Mouse (Mus musculus) cerebellum, adult 2 months (tissue): ENCODE results near the gene Hsd17b1.

Experiments used
- CTCF ChIP-seq: fragments of 200-500 bp; IDR thresholded peaks from 2 replicates; pipeline ENCODE4 v1.5.1; 2011; ENCODE audit warnings: low read depth, mild to moderate bottlenecking, control low read depth, low read length, moderate library complexity, borderline replicate concordance; ENCODE audit not compliant: insufficient read depth
- POLR2A ChIP-seq: fragments of 200-500 bp; IDR thresholded peaks from 2 replicates; pipeline ENCODE4 v1.6.1; 2011; ENCODE audit warnings: low read length, control low read depth, borderline replicate concordance; ENCODE audit not compliant: insufficient read depth

- TF ChIP-seq CTCF = no peak
- no peak for TF ChIP-seq POLR2A
Observed at GRCm38 (mm10) chr11:101062165-101062884, 15.9 kb upstream of the Hsd17b1 start.
